Mouse (Mus musculus) urinary bladder, postnatal 25 days (tissue): ENCODE data around the gene Tbc1d13.
"Not testable (repeated sequence)": the region's sequence is repeated elsewhere in the genome, so short reads cannot be mapped to it uniquely, and the experiment has no call there.

Experiments
- DNase-seq: peaks from one replicate; pipeline ENCODE4 v3.0.0; 2022; ENCODE audit warnings: low spot score

Tbc1d13 gene

DNA sequence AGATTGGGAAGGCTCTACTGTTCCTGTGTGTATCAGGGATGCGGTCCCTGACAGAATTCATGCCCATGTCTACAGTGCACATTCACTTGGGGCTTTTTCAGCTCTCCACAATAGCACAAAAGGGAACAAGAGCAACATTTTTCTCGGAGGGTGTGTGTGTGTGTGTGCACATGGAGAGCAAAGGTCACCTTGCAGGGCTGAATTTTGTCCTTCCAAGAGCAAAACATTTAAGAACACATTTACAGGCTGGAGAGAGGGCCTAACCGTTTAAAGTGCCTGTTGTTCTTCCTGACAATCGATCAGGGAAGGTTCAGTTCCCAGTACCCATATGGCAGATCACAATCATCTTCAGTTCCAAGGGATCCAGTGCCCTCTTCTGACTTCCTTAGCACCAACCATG lies 3.4 kb upstream of the Tbc1d13 start:
- no peak for DNase-seq

DNA sequence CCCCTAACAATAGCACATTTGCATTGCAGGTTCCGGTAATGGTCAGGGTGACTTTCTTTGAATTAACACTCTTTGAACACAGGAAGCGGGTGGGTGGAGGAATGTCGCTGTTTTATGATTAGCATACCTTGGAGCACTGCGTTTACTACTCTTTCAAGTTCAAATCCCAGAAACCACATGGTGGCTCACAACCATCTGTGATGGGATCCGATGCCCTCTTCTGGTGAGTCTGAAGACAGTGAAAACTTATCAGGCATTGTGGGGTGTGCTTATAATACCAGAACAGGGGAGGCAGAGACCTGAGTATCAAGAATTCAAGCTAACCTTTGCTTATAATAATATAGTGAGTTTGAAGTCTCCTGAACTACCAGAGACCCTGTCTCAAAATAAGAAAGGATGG lies 2.3 kb upstream of the Tbc1d13 start:
- not testable (repeated sequence) for DNase-seq

DNA sequence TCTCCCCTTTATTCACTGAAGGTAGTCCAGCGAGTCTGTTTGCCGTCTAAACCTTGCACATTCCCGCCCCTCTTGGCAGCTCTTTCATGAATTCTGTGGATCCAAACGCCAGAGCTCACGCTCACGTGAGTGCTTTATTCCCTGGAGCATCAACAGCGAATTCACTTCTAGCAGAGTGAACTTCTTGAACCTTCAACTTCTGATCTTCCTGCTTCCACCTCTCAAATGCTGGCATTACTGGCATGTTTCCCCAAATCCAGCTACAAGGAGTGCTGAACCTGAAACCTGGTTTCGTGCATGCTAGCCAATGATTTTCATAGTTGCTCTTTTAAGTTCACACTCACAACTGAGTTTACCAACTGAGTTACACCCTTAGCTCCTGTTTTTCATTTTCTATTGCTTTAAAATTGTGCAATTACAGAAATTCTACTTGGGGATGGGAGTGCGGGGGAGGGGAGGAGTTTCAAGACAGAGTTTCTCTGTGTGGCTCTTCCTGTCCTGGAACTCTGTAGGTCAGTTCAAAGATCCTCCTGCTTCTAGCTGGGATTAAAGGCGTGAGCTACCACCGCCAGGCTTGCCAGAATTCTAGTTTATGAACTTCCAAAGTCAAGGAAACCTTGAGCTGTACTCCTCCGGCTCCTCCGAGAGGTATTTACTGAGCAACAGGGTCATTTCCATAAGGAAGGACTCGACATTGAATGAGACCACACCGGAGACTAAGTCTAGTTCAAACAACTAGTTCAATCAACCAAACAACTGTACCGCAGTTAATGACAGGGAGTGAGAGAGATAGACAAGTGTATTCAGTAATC lies 539 bp upstream of the Tbc1d13 start:
- peak; percentile 25 for DNase-seq

DNA sequence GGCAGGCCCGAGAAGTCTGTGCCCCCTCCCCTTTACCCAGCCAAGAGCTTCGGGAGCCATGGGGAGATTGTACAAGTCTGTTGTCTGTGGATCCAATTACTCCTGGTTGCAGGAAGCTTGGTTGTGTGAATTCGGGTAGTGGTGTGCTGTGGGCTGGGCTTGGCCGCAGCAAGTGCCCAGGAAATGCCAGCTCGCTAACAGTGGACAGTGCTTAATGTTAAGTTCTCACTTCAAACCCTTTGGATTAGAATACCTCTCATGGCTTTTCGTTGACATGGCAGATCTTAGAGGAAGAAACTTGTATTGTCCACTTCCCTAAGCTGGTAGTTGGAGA lies 799 bp downstream of the Tbc1d13 start:
- DNase-seq, result no peak

DNA sequence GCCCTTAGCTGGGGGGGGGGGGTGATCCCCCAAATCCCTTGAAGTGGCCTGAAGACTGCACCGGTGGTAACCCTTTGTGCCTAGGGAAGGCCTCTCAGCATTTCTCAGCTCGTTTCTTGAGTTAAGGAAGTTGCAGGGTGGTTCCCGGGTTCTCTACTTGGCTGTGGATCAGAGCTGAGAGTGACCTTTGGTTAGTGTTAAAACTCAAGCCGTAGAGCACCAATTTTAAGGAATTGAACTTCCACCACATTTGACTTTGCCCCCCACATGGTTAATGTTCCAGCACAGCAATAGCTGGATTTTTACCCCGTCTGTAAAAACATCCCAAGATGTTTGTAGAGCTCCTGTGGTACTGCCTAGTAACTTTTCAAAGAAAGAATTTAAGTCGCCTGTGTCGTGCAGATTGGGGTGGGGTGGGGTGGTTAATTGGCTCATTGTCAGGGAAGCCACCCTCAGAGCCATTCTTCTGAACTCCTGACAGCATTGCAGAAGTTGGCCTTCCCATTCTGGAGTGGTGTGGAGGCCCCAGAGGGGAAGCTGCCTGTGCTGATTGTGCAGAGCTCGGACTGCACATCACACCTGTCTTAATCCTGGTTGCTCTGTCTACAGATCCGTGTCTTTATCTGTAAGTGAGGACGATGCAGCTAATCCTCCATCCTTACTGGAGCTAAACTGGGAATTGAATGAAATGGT lies 1.5 kb downstream of the Tbc1d13 start:
- DNase-seq, result no peak

DNA sequence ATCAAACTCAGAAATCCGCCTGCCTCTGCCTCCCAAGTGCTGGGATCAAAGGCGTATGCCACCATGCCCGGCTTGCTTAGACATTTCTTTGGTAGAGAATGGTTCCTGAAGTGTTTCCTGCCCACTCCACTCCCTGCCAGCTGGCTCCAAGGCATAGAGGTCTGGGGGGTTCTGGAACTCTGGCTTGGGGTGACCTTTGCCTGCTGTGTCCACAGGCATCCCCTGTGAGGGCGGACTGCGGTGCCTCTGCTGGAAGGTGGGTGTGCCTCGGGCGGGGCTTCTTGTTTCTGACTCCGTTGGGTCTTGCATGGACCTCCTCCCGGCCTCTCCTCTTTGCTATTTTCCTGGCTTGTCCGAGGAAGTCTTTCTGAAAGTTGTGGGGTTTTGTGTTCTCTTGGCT lies 2.9 kb downstream of the Tbc1d13 start:
- no peak for DNase-seq

DNA sequence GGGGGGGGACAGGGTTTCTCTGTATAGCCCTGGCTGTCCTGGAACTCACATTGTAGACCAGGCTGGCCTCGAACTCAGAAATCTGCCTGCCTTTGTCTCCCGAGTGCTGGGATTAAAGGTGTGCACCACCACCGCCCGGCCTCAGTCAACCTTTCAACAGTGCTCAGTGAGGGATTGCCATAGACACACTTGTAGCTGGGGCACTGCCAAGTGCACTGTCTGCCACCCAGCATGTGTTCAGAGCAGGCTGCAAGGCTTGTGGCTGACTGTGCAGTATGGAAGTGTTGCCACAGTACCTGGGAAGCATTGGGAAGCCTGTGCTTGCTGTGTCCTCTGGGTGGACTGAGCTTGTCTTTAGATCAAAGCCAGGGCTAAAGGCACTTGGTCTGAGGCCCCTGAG lies 6.5 kb downstream of the Tbc1d13 start:
- DNase-seq, result not testable (repeated sequence)

DNA sequence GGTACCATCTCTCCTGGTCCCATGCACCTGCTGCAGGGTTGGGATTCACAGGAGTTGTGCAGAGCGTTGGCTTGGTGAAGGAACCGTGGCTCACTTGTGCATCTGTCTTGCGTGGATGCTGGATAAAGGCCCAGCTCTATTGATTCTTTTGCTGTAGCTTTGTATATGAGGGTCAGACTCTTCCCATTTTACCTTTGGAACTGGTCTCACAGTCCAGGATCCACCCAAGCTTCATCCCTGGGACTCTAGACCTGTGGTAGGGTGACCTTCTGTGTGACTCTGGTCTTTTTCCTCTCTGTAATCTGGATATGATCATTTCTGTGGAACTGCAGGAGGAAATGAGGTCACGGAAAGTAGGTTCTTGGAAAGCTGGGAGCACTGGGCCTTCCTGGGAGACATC lies 10.9 kb downstream of the Tbc1d13 start:
- no peak for DNase-seq

DNA sequence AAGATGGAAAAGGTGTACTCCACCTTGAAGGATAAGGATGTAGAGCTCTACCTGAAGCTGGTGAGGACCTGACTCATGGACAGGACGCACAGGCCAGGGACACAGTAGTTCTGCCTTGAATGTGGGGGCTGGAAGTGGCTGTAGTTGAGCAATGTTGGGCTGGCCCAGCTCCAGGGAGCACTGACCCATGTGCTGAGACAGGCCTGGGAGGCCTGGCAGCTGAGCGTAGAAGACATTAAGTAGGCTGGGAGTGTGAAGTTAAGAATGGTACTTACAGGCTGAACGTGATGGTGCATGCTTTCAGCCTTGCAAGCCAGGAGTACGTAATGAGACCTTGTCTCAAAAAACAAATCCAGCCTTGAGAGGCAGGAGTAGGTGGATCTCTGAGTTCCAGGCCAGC lies 13.9 kb downstream of the Tbc1d13 start:
- peak; percentile 32 for DNase-seq

DNA sequence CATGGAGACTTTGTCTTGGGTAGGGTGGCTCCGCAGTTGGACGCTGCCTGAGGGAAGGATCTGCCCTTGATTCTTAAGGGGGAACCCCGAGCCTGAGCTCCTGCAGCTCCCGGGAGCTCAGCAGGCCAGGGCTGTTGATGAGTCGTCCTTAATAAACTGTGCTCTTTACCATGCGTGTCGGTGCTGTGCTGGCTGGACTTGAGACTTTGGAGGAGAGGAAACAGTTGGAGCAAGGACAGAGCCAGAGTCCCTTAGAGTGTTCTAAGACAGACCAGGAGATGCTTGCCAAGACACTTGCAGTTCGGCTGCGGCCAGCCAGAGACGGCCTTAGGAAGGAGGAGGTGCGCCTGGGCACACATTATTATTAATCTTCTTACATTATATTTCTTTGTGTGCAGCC lies 18.3 kb downstream of the Tbc1d13 start:
- DNase-seq, result no peak

DNA sequence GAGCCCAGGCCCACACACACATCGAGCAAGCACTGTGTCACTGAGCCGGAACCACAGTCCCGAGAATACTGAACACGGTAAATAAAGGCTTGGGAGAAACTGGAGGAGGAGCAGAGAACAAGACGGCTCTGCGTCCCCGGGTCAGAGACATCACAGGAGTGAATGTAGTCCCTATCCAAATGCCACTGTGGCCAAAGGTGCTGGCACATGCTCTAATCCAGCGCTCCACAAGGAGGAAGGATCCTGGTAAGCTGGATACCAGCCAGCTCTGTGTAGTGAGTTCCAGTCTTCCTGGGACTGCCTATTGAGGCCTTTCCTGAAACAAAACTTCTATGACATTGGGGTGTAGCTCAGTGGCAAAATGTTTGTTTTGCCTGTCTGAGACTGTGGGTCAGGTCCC lies 19.1 kb downstream of the Tbc1d13 start:
- DNase-seq, result no peak

DNA sequence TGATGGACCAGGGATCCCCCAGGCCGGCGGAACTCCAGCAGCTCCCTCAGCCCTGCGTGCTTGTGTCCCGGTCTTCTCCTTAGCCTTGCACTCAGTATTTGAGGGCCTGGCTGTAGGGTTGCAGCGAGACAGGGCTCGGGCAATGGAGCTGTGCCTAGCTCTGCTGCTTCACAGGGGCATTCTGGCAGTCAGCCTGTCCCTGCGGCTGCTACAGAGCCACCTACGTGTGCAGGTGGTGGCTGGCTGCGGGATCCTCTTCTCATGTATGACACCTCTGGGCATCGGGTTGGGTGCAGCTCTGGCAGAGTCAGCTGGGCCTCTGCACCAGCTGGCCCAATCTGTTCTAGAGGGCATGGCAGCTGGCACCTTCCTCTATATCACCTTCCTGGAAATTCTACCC lies 26.3 kb downstream of the Tbc1d13 start:
- not testable (repeated sequence) for DNase-seq

DNA sequence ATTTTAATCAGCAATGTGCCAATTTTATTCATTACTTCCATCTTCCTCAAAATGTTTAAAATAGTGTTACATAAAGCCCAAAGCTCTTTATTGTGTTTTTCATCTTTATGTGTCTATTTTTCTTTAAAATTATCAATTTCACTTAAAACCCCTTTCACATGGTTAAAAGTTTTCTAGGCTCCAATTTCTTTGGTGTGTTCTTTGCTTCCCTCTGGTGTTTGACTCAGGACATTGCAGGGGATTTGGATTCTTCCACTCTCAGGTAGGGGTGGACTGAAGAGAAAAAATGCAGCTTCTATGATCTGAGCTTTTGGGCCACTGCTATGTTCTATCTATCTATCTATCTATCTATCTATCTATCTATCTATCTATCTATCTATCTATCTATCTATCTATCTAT lies 28.3 kb downstream of the Tbc1d13 start:
- no peak for DNase-seq

DNA sequence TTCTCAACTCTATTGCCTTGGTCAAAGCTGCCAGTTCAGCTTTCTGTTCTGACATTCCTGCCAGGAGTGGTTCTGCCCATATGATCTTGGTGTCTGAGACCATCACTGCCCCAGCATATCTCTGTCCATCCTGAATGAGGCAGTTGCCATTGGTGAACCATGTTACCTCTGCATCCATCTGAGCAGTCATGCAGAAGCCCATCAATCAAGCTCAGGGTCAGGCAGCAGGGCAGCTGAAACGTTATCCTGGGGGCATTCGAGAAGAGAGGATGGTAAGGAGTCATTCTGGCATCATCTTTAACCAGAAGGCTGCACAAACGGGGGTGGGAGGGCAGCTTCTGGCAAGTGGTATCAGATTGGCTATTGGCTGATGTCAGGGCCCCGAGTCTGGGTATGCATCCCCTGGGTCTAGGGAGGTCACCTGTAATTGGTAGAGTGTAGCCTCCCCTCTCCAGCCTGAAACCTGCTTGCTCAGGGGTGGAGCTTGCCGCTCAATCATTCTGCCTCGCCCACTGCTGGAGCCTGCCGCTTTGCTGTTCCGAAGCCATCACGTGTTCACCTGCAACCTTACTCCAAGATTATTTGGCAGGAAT lies 30.9 kb downstream of the Tbc1d13 start:
- DNase-seq, result no peak

DNA sequence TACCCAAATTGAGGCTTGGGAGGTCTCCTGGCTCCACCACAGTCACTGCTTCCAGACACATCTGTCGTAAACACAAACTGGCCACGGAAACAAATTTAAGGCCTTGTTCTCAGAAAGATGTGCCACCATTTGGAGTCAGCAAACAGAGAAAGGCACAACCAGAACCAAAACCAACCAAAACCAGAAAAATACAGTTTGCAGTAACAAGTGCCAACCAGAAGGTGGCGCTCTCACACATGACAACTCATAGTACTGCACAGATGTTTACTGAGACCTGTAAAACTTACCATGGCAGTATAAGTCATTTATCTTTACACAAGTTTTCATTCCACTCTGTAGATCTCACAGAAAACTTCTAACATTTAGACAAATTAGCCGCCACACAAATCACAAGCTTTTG lies 33.1 kb downstream of the Tbc1d13 start:
- DNase-seq, result no peak

DNA sequence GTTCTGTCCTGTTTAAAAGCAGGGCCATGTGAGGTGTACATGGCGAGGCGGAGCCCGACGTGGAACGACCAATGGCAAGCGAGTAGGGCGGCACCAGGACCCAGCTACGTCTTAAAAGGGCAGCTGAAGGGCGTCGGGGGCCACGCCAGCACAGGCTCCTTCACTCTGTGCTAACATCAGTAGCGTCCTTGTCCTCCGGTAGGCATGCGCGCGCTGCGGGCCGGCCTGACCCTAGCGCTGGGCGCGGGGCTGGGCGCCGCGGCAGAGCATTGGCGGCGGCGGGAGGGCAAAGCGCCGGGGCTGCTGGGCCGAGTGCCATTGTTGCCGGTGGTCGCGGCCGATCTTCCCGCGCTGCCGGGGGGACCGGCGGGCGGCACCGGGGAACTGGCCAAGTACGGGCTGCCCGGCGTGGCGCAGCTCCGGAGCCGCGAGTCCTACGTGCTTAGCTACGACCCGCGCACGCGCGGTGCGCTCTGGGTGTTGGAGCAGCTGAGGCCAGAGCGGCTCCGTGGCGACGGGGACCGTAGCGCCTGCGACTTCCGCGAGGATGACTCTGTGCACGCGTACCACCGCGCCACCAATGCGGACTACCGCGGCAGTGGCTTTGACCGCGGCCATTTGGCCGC lies 37.9 kb downstream of the Tbc1d13 start, which contains the start of gene Endog:
Gene Endog, plus strand, starts transcription at position 123 of the 626 bp plus-strand sequence.
- peak; percentile 75 for DNase-seq

DNA sequence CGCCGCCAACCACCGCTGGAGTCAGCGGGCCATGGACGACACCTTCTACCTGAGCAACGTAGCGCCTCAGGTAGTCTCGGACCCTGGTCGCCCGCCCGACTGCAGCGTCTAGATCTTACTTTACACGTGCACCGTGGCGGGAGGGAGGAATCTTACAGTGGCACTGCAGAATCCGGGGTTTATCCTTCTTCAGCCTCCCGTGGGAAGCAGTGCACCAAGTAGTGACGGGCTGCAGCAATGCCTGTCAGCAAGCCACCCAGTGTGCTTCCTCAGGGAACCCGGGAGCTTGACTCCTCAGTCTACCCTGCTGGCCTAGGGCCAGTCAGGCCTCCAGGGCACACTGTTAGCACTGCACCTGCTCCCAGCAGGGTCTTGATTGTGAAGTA lies 38.4 kb downstream of the Tbc1d13 start:
- no peak for DNase-seq

DNA sequence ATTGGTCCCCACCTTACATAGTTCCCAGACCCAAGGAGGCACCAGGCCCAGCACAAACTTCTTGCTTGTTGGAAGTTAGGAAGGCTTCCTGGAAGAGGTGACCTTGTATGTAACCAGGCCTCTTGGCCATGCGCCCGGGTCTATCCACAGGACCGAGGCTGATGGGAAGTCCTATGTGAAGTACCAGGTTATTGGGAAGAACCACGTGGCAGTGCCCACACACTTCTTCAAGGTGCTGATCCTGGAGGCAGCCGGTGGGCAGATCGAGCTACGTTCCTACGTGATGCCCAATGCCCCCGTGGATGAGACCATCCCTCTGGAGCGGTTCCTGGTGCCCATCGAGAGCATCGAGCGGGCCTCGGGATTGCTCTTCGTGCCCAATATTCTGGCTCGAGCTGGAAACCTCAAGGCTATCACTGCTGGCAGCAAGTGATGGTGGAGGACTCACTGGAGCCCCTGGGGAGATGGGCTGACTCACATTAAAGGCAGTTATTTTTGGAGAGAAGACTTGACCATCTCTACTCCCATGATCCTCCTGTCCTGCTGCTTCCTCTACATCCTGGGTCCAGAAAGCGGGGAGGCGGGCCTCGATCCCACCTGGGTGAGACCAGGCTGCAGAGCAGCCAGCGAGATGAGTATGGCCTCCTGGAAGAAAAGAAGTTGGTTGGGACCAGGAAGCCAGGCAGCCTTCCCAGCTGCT lies 40.1 kb downstream of the Tbc1d13 start:
- no peak for DNase-seq

DNA sequence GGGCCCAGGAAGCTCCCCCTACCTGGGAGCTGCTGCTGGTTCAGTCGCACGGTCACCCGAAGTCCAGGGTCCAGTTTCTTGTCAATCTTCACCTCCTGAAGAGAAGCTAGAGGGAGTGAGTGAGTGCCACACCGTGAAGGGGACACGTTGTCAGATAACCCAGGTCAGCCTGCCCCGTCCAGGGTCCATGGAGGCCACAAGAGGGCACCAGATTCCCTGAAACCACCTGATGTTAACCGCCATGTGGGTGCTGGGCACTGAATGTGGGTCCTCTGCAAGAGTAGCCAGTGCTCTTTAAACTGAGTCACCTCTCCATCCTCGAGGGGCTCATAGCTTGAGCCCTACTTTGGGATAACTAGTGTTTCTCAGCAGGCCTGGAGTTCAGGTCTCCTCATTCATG lies 42.4 kb downstream of the Tbc1d13 start:
- DNase-seq, result no peak

DNA sequence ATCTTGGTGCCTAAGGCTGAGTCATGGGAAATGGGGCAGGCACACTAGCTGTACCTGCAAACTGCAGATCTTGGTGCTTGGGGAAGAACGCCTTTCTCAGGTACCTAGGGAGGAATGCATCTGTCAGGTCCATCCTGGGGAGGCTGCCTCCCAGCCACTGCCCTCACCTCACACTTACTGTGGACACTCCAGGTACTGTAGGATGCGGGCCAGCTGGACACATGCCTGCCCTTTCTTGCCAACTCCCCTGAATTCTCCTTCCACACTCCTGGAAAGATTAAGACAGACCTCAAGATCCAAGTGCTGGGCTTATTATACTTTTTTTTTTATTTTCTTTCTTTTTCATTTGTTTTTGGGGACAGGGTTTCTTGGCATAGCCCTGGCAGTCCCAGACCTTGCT lies 43.0 kb downstream of the Tbc1d13 start:
- no peak for DNase-seq

DNA sequence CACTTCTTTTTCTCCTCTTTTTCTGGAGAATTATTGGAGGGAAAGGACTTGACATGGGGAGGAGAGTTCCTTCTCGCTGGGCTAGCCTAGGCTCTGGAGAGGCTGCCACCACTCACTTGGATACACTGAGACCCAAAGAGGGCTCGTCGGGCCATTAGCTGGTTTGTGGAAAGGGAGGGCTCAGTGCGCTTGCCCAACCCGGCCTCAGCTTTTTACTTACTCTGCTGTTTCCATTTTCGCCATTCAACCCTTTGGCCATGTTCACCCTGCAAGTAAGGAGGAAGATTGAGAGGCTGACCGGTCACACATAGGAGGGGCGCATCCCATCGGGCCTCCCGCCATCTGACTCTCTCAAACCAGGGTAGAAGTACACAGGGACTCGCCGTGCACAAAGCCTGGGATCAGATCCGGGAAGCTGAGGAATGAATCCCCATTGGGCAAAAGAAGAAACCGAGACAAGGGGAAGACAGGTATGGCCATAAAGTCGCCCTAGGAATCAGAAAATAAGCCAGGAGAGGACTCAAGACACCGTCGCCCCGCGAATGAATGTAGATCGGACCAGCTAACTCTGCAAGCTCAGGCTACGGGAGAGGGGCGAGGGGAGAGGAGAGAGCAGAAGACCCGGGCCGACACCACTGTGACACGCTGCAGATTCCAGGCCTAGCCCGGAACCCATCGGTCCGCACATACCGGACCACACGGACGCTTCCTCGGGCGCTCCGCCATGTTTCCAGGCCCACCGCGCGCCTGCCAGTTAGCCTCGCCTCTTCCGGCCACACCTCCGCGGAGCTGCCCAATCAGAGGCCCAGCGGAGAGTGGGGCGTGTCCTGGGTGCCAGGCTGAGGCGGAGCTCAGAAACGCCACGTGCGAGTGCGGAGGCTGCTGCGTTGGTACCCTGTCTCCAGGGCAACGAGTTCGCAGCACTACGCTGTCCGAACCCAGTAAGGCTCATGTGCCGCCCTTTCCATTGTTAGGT lies 44.4 kb downstream of the Tbc1d13 start, which contains the start of gene Spout1:
Gene Spout1, minus strand, starts transcription at position 760 of the 976 bp plus-strand sequence.
- DNase-seq, result peak; percentile 93
